Mouse (Mus musculus): ENCODE results near the gene Gpc6. TPM values are rescaled to one million over a fixed set of nuclear protein-coding genes. Genes with fewer than 3 reads are reported as not detected.

Gene Gpc6
- polyA plus RNA-seq, 1 experiment from 2014 or later, result 34.9 TPM

- Histone ChIP-seq H3K9ac (replicated peaks; ENCODE audit: low read length) (no peak overlapping the region), H3K4me2 (ENCODE audit: low read depth, low read length) (no peak overlapping the region)
- no peak for ATAC-seq (replicated peaks; ENCODE audit: insufficient number of reproducible peaks, low FRiP score, low TSS enrichment, low read depth)
These were observed 993.6 kb downstream of the Gpc6 start for GRCm38 (mm10) chr14:117918724-117919123.

GRCm38 (mm10) chr14:117919612-117920011 lies 994.5 kb downstream of the Gpc6 start:
- Histone ChIP-seq H3K9ac (replicated peaks; ENCODE audit: low read length) (no peak overlapping the region), H3K4me2 (ENCODE audit: low read depth, low read length) (no peak overlapping the region), H3K27ac (replicated peaks; ENCODE audit: low read depth, low read length) (no peak overlapping the region), H3K9me3 (replicated peaks; ENCODE audit: control insufficient read depth, low read length) (no peaks in the 10 kb centered on the region), H3K4me1 (ENCODE audit: control insufficient read depth, insufficient read depth, low read length) (peaks cover 2% of the 10 kb centered on the region; the same call in 1 of the 2 replicates), H3K27me3 (ENCODE audit: control insufficient read depth, insufficient read depth, low read length) (no peaks in the 10 kb centered on the region), H3K4me3 (ENCODE audit: low read depth, low read length) (no peak overlapping the region), H3K36me3 (replicated peaks; ENCODE audit: control insufficient read depth, insufficient read depth, low read depth, low read length) (no peaks in the 10 kb centered on the region)
- DNase-seq (ENCODE audit: low spot score) (no peak), ATAC-seq (replicated peaks; ENCODE audit: insufficient number of reproducible peaks, low FRiP score, low TSS enrichment, low read depth) (no peak)
- 94% methylated on average over 5 of the region's 5 CpGs for WGBS

More at GRCm38 (mm10) chr14:117918724-117919123, 993.6 kb downstream of the Gpc6 start:
- peaks cover 2% of the 10 kb centered on the region; the same call in 1 of the 2 replicates for H3K4me1 ChIP-seq (ENCODE audit: control insufficient read depth, insufficient read depth, low read length)
- H3K27ac ChIP-seq (replicated peaks; ENCODE audit: low read depth, low read length), result no peak overlapping the region
- no peak overlapping the region for H3K4me3 ChIP-seq (ENCODE audit: low read depth, low read length)
- no peak for DNase-seq (ENCODE audit: low spot score)
- H3K36me3 ChIP-seq (replicated peaks; ENCODE audit: control insufficient read depth, insufficient read depth, low read depth, low read length), result no peaks in the 10 kb centered on the region
- WGBS, result 95% methylated on average over 10 of the region's 10 CpGs
- no peaks in the 10 kb centered on the region for H3K9me3 ChIP-seq (replicated peaks; ENCODE audit: control insufficient read depth, low read length)
- no peaks in the 10 kb centered on the region for H3K27me3 ChIP-seq (ENCODE audit: control insufficient read depth, insufficient read depth, low read length)

- H3K27ac ChIP-seq (replicated peaks; ENCODE audit: low read depth, low read length), result no peak overlapping the region
- H3K9me3 ChIP-seq (replicated peaks; ENCODE audit: control insufficient read depth, low read length), result no peaks in the 10 kb centered on the region
- no peak for ATAC-seq (replicated peaks; ENCODE audit: insufficient number of reproducible peaks, low FRiP score, low TSS enrichment, low read depth)
These were observed 996.4 kb downstream of the Gpc6 start for GRCm38 (mm10) chr14:117921393-117922014.

GRCm38 (mm10) chr14:117923667-117924066 lies 998.6 kb downstream of the Gpc6 start:
- Histone ChIP-seq H3K9ac (replicated peaks; ENCODE audit: low read length) (no peak overlapping the region), H3K9me3 (replicated peaks; ENCODE audit: control insufficient read depth, low read length) (no peaks in the 10 kb centered on the region), H3K4me1 (ENCODE audit: control insufficient read depth, insufficient read depth, low read length) (peaks cover 2% of the 10 kb centered on the region; the same call in 1 of the 2 replicates), H3K4me2 (ENCODE audit: low read depth, low read length) (no peak overlapping the region), H3K27me3 (ENCODE audit: control insufficient read depth, insufficient read depth, low read length) (no peaks in the 10 kb centered on the region), H3K36me3 (replicated peaks; ENCODE audit: control insufficient read depth, insufficient read depth, low read depth, low read length) (no peaks in the 10 kb centered on the region), H3K4me3 (ENCODE audit: low read depth, low read length) (no peak overlapping the region), H3K27ac (replicated peaks; ENCODE audit: low read depth, low read length) (no peak overlapping the region)
- WGBS, result 45% methylated on average over 8 of the region's 8 CpGs
- DNase-seq (ENCODE audit: low spot score), result peak; percentile 56
- no peak for ATAC-seq (replicated peaks; ENCODE audit: insufficient number of reproducible peaks, low FRiP score, low TSS enrichment, low read depth)

More at GRCm38 (mm10) chr14:117921393-117922014, 996.4 kb downstream of the Gpc6 start:
- no peaks in the 10 kb centered on the region for H3K27me3 ChIP-seq (ENCODE audit: control insufficient read depth, insufficient read depth, low read length)
- H3K4me3 ChIP-seq (ENCODE audit: low read depth, low read length), result no peak overlapping the region
- WGBS, result 33% methylated on average over 18 of the region's 18 CpGs
- H3K9ac ChIP-seq (replicated peaks; ENCODE audit: low read length), result no peak overlapping the region; the same call in 1 of the 2 replicates
- no peak overlapping the region for H3K4me2 ChIP-seq (ENCODE audit: low read depth, low read length)
- peaks cover 2% of the 10 kb centered on the region; the same call in 1 of the 2 replicates for H3K4me1 ChIP-seq (ENCODE audit: control insufficient read depth, insufficient read depth, low read length)
- DNase-seq (ENCODE audit: low spot score), result peak; percentile 60
- no peaks in the 10 kb centered on the region for H3K36me3 ChIP-seq (replicated peaks; ENCODE audit: control insufficient read depth, insufficient read depth, low read depth, low read length)

- Histone ChIP-seq H3K4me2 (ENCODE audit: low read depth, low read length) (no peak overlapping the region), H3K9me3 (replicated peaks; ENCODE audit: control insufficient read depth, low read length) (no peaks in the 10 kb centered on the region), H3K4me1 (ENCODE audit: control insufficient read depth, insufficient read depth, low read length) (peaks cover 8% of the 10 kb centered on the region), H3K9ac (replicated peaks; ENCODE audit: low read length) (peak overlapping the region; percentile 44; the same call in 1 of the 2 replicates), H3K27ac (replicated peaks; ENCODE audit: low read depth, low read length) (peak overlapping the region; percentile 80), H3K4me3 (ENCODE audit: low read depth, low read length) (no peak overlapping the region), H3K36me3 (replicated peaks; ENCODE audit: control insufficient read depth, insufficient read depth, low read depth, low read length) (no peaks in the 10 kb centered on the region), H3K27me3 (ENCODE audit: control insufficient read depth, insufficient read depth, low read length) (no peaks in the 10 kb centered on the region)
- DNase-seq (ENCODE audit: low spot score) (peak; percentile 67), ATAC-seq (replicated peaks; ENCODE audit: insufficient number of reproducible peaks, low FRiP score, low TSS enrichment, low read depth) (peak; percentile 65)
- 4% methylated on average over 13 of the region's 13 CpGs for WGBS
These were observed 1005.2 kb downstream of the Gpc6 start for GRCm38 (mm10) chr14:117930105-117930847.

GRCm38 (mm10) chr14:117930848-117931816 lies 1006.0 kb downstream of the Gpc6 start:
- Histone ChIP-seq H3K9me3 (replicated peaks; ENCODE audit: control insufficient read depth, low read length) (no peaks in the 10 kb centered on the region), H3K4me3 (ENCODE audit: low read depth, low read length) (no peak overlapping the region), H3K27me3 (ENCODE audit: control insufficient read depth, insufficient read depth, low read length) (no peaks in the 10 kb centered on the region), H3K4me2 (ENCODE audit: low read depth, low read length) (no peak overlapping the region), H3K36me3 (replicated peaks; ENCODE audit: control insufficient read depth, insufficient read depth, low read depth, low read length) (no peaks in the 10 kb centered on the region), H3K27ac (replicated peaks; ENCODE audit: low read depth, low read length) (peak overlapping the region; percentile 80), H3K9ac (replicated peaks; ENCODE audit: low read length) (peak overlapping the region; percentile 44; the same call in 1 of the 2 replicates), H3K4me1 (ENCODE audit: control insufficient read depth, insufficient read depth, low read length) (peaks cover 8% of the 10 kb centered on the region)
- WGBS, result 50% methylated on average over 16 of the region's 16 CpGs
- ATAC-seq (replicated peaks; ENCODE audit: insufficient number of reproducible peaks, low FRiP score, low TSS enrichment, low read depth) (peak; percentile 41; the same call in 1 of the 2 replicates), DNase-seq (ENCODE audit: low spot score) (peak; percentile 36)

- no peak for DNase-seq (ENCODE audit: low spot score)
- ATAC-seq (replicated peaks; ENCODE audit: insufficient number of reproducible peaks, low FRiP score, low TSS enrichment, low read depth), result no peak
These were observed 1007.2 kb downstream of the Gpc6 start for GRCm38 (mm10) chr14:117932163-117932851.

More at GRCm38 (mm10) chr14:117932163-117932851, 1007.2 kb downstream of the Gpc6 start:
- WGBS, result 93% methylated on average over 16 of the region's 17 CpGs
- H3K4me3 ChIP-seq (ENCODE audit: low read depth, low read length), result no peak overlapping the region
- H3K27ac ChIP-seq (replicated peaks; ENCODE audit: low read depth, low read length), result no peak overlapping the region
- no peaks in the 10 kb centered on the region for H3K36me3 ChIP-seq (replicated peaks; ENCODE audit: control insufficient read depth, insufficient read depth, low read depth, low read length)
- no peaks in the 10 kb centered on the region for H3K9me3 ChIP-seq (replicated peaks; ENCODE audit: control insufficient read depth, low read length)
- H3K27me3 ChIP-seq (ENCODE audit: control insufficient read depth, insufficient read depth, low read length), result no peaks in the 10 kb centered on the region
- H3K4me1 ChIP-seq (ENCODE audit: control insufficient read depth, insufficient read depth, low read length), result peaks cover 8% of the 10 kb centered on the region
- H3K9ac ChIP-seq (replicated peaks; ENCODE audit: low read length), result no peak overlapping the region
- H3K4me2 ChIP-seq (ENCODE audit: low read depth, low read length), result no peak overlapping the region

Measured in embryonic facial prominence, embryonic 11.5 days (tissue).